Mouse (Mus musculus) adrenal gland, postnatal 14 days (tissue): Measurements from ENCODE around the gene Fam71e1. TPM values are rescaled to one million over a fixed set of nuclear protein-coding genes. Genes with fewer than 3 reads are reported as not detected.
A peak's percentile ranks its signal among the peaks of the same experiment; 100 is the strongest.

ENCODE experiments used
- DNase-seq: peaks from one replicate; pipeline ENCODE4 v3.0.0; 2021; ENCODE audit warnings: mixed read lengths
- total RNA-seq: library from RNA; stranded (reverse); gene quantifications from 2 replicates; pipeline ENCODE4 v1.2.3, GENCODE M21; 2021

Gene Fam71e1
- total RNA-seq, 1 experiment from 2014 or later: 7.8 TPM

DNA sequence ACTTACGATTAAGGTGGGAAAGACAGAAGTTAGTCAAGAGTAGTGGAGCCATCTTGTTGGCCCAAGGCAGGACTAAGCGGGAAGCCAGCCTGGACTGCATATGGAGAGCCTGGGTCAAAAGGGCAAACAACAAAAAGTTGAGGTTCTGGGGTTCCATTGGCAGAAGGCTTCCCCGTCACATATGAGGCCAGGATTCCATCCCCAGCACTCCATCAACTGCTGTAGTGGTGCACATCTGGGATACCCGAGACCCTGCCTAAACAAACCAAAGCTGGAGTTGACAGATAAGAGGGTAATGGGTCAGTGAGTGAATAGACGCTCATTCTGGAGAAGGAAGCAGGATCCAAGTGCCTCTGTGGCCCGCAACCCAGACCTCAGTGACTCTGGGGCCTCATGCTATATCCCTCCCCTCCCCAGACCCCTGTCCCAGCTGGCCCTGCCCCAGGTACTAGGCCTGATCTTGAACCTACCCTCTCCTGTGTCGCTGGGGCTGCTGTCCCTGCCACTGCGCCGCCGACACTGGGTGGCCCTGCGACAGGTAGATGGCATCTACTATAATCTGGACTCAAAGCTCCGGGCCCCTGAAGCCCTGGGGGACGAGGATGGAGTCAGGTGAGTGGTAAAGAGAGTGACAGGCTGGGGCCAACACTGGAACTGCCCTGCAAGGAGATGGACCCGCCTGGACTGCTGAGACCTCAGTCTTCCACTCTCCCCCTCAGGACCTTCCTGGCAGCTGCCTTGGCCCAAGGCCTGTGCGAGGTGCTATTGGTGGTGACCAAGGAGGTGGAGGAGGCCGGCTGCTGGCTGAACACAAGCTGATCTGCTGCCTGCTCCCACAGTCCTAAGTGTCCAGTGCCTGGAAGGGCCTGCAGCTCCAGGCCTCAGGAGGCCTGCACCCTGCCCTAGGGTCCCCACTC, 25.4 kb upstream of the Fam71e1 start:
- DNase-seq: no peak

GRCm38 (mm10) chr7:44471880-44472557, 24.4 kb upstream of the Fam71e1 start:
- DNase-seq: no peak

DNA sequence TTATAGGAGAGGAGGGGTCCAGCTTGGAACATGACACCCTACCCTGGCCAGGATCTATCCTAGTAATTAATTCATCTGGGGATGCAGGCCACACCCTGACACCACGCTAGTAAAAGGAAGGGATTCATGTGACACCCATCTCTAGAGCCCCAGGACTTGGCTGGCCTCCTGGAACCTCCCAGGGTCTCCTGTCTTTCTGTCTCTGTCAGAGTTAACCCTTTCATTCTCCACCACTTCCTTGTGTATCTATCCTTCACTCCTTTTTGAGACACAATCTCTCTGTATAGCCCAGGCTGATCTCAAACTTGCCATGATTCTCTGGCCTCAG, 23.9 kb upstream of the Fam71e1 start:
- DNase-seq: no peak

GRCm38 (mm10) chr7:44472961-44473646, 23.3 kb upstream of the Fam71e1 start:
- no peak for DNase-seq

DNA sequence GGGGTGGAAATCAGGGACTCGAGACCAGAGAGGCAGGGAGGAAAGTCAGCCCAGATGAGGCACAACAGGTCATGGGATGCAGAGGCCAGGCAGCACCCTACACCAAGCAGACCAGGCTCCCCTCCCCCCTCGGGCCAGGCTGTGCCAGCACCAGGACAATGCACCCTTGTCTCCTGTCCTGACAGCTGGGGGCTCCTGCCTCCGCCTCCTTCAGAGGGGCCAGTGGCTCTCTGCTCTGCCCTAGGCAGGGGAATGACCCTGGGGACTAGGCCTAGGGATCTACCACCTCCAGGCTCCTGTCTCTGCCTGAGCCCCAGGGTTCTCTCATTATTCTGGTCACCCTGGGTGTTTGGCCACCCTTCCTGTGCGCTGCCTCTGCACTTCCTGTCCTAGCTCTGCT, 22.0 kb upstream of the Fam71e1 start:
- no peak for DNase-seq

DNA sequence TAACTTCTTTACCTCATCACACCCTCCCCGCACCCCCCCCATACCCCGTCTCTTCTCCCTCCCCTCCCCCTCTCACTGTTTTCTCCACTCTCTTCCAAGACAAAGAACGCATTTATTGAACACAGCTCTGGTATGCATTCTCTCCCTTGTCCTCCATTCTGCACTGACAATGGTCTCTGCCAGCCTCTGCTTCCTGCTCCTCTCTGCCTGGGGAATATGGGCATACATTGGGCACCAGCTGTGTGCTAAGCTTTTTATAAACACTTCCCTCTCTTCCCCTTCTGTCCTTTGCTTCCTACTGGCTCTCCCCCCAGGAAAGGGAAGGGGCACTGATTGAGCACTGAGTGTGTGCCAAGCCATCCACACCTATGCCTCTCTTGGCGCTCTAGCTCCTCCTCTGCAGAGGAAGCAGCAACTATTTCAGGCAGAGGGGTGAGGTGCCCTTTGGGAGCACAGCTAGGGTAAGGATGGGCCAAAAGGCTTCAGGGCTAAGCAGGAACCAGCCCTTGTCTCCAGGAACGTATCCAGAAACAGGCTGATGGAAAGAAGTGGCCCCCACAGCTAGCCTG, 21.3 kb upstream of the Fam71e1 start:
- DNase-seq: no peak

DNA sequence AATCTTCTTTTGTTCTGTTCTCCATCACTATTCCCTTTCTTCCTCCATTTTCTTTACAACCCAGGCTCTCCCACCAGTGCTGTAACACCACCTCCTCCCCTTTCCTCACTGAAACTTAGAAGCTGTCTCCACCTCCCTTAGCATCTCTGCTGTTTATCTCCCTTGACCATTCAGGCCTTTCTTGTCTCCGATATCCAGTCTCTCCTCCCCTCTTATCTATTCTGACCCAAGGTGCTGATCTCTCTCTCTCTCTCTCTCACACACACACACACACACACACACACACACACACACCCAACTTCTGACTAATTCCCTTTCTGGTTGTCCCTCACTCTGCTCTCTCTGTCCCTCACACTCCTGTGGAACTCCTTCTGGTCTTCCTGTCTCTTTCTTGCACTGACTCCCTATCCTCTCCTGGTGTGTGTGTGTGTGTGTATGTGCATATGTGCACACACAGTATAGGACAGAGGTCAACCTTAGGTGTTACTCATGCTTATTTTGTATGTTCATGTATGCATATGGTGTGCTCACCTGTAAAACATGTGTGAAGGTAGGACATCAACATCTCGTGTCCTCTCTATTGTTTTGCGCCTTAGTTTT, 13.4 kb upstream of the Fam71e1 start:
- no peak for DNase-seq

- no peak for DNase-seq
These were observed 12.3 kb upstream of the Fam71e1 start for GRCm38 (mm10) chr7:44484109-44484508.

DNA sequence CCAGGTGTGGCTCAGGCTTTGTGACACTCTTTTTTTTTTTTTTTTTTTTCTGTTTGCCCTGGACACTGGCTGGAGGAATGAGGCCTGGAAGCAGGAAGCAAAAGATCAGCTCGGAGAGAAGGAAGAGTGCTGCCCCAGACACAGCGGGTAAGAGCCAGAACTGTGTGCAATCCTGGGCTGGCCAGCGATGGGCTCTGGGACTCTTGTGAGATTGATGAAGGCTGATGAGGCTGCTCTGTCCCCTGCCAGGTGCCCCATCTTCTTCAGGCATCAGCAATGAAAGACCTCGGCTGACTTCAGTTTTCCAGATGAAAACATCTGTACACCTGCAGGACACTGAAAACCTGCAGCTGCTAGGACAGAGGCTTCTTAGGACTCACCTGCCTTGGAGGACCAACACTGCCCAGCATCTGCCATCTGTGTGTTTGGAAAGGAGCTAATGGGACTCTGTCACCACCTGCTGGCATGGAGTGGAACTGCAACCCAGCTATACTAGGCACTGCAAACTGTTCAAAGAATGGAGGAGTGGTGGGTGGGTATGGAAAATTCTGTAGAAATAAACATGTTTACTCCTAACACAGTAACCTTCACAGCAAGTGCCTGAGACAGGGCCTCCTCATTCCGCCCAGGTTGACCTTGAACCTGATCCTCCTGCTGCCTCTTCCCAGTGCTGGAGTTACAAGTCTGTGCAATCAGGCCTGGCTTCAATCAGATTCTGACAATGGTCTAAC, 11.4 kb upstream of the Fam71e1 start:
- peak; percentile 78 for DNase-seq

GRCm38 (mm10) chr7:44485572-44486195, 10.7 kb upstream of the Fam71e1 start:
- DNase-seq: no peak

- DNase-seq: no peak
These were observed 9.3 kb upstream of the Fam71e1 start for GRCm38 (mm10) chr7:44486927-44487575.

DNA sequence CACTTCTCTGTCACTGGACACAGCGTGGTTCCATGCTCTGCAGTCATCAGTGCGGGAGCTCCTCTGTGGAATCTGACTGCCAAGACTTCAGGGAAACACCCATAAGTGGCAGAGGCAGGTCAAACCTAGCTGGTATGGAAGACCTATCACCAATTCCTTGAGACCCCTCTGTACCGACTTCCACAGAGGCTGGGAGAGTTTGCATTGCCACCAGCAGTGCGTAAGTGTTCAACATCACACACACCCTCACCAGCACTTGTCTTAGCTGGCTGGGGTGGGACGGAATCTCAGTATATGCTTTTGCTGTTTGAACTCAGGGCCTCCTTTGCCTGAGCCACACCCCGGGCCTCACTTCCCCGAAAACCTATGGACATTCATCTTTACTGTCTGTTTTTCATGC, 8.4 kb upstream of the Fam71e1 start:
- DNase-seq: no peak

- DNase-seq: no peak
These were observed 7.8 kb upstream of the Fam71e1 start for GRCm38 (mm10) chr7:44488545-44488944.

- no peak for DNase-seq
These were observed 6.1 kb upstream of the Fam71e1 start for GRCm38 (mm10) chr7:44490281-44490680.

DNA sequence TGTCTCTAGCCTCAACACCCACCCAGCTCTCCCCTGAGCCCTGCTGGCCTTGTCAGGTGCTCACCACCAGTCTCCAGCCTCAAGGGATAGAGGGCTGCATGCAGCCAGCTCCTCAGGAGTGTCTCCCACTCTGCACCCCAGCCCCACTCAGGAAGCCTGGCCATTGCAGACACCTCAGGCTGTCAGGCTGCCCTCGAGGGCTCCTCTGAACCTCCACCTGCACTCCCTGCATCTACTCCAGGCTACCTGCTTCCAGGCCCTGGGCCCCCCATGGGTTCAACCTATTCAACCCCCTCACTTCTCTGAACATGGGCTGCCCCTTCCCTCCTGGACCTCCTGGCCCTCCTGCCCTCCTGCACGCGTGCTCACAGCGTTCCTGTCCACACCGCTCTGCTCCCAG, 5.0 kb upstream of the Fam71e1 start:
- no peak for DNase-seq

- DNase-seq: no peak
These were observed 4.1 kb upstream of the Fam71e1 start for GRCm38 (mm10) chr7:44492166-44492826.

DNA sequence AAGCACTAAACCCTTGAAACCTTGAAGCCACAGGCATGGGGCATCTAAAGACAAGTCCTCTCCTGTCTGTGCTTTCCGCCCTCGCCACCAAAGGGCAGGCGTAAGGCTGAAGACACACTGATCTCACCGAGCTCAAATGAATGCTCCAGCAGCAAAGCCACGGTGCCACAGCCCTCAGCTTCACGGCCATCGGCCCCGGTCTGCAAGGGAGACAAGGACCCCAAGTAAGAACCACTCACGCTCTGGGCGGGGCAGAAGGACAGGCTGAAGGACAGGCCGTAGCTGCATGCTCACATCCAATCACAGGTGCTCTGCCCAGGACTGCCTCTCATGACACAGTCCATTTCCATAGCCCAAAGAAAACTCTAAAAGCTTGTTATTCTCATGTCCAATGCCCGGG, 1.7 kb upstream of the Fam71e1 start:
- no peak for DNase-seq

GRCm38 (mm10) chr7:44495086-44495485, 1.3 kb upstream of the Fam71e1 start:
- DNase-seq: no peak

DNA sequence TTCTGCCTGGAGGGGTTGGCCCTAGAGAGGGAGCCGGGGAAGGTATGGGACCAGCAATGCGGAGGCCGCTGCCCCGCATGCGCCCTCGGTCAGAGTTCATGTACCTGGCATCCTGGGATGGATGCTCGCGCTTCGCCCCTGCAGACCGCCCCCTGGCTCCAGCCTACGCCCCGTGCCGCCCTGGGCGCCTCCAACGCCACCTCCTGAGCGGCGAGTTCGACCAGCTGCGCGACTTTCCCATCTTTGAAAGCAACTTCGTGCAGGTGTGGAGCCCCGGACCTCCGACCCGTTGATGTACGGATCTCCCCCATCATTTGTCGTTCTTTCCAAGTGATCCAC, 359 bp downstream of the Fam71e1 start:
- no peak for DNase-seq

GRCm38 (mm10) chr7:44497361-44498055, 1.1 kb downstream of the Fam71e1 start:
- DNase-seq: no peak
